Comparison of ENCODE assay signal across 7 mouse cellular contexts in genomic region chr19:34186845-34187244, GRCm38 (mm10).
"Had no signal": no experiment of that assay in that cellular context is flagged by ENCODE, and none has a peak within 500 bp of the region (broad histone marks: within the 10 kb centered on the region; RNA-seq: fewer than 3 reads in every experiment).

No protein-coding gene starts in this region.

- DNase-seq: kidney, adult 2 months; kidney, postnatal 14 days; left cerebral cortex, postnatal 4 days; lung, adult 2 months; lung, postnatal 36 days; right cerebral cortex, adult 18-20 months; right cerebral cortex, postnatal 25 days had no signal
